Mouse (Mus musculus) hematopoietic stem cell, adult 5-6 weeks (primary cell): ENCODE data around the gene Gpc1. TPM values are rescaled to one million over a fixed set of nuclear protein-coding genes. Genes with fewer than 3 reads are reported as not detected.
A peak's percentile ranks its signal among the peaks of the same experiment; 100 is the strongest.

Experiments used
- ATAC-seq, 2 experiments: fragments of 125-278 bp in 1 of 2; replicated peaks in 1 of 2; 2 replicates each; pipeline ENCODE4 v1.8.0; 2016 to 2017; ENCODE audit warnings: inconsistent platforms in 2 of 2, mild to moderate bottlenecking in 2 of 2, moderate number of reproducible peaks in 2 of 2, low read depth in 1 of 2, moderate TSS enrichment in 1 of 2; ENCODE audit not compliant: low FRiP score in 2 of 2, poor library complexity in 2 of 2, severe bottlenecking in 2 of 2, insufficient read depth in 1 of 2, low TSS enrichment in 1 of 2
- total RNA-seq: library from RNA; stranded (forward); fragments of 172-1452, 232-1000 nt; gene quantifications from 2 replicates; pipeline ENCODE4 v1.2.3, GENCODE M21; 2017

Gpc1 gene
- total RNA-seq, 1 experiment from 2014 or later, result 1.9 TPM

- no peak for ATAC-seq
Measured at GRCm38 (mm10) chr1:92866170-92866569, 34.7 kb downstream of the Gpc1 start.

- no peak for ATAC-seq
Measured at GRCm38 (mm10) chr1:92869985-92870384, 38.5 kb downstream of the Gpc1 start.

GRCm38 (mm10) chr1:92872666-92873065 lies 41.2 kb downstream of the Gpc1 start:
- ATAC-seq, result no peak

- ATAC-seq, result no peak
Measured at GRCm38 (mm10) chr1:92874011-92874410, 42.6 kb downstream of the Gpc1 start.

- no peak for ATAC-seq
Measured at GRCm38 (mm10) chr1:92875360-92876111, 44.1 kb downstream of the Gpc1 start.

GRCm38 (mm10) chr1:92877431-92877978 lies 46.1 kb downstream of the Gpc1 start:
- ATAC-seq, result no peak

- ATAC-seq, result no peak
Measured at GRCm38 (mm10) chr1:92878066-92878741, 46.8 kb downstream of the Gpc1 start.

- ATAC-seq, result no peak
Measured at GRCm38 (mm10) chr1:92879266-92879665, 47.8 kb downstream of the Gpc1 start.

GRCm38 (mm10) chr1:92880101-92880500 lies 48.7 kb downstream of the Gpc1 start:
- ATAC-seq, result no peak

GRCm38 (mm10) chr1:92881982-92882381 lies 50.5 kb downstream of the Gpc1 start:
- ATAC-seq, result no peak

GRCm38 (mm10) chr1:92888901-92889655 lies 57.6 kb downstream of the Gpc1 start:
- ATAC-seq, result no peak

GRCm38 (mm10) chr1:92892791-92893190 lies 61.3 kb downstream of the Gpc1 start:
- no peak for ATAC-seq

GRCm38 (mm10) chr1:92893896-92894295 lies 62.5 kb downstream of the Gpc1 start:
- no peak for ATAC-seq

- peak; percentile 92 for ATAC-seq
Measured at GRCm38 (mm10) chr1:92895089-92895488, 63.6 kb downstream of the Gpc1 start.

- ATAC-seq, result no peak
Measured at GRCm38 (mm10) chr1:92902786-92903185, 71.3 kb downstream of the Gpc1 start, which contains the start of gene Ankmy1. TSS of gene Ankmy1 (minus strand) at chr1:92902906.

- no peak for ATAC-seq
Measured at GRCm38 (mm10) chr1:92903627-92904026, 72.2 kb downstream of the Gpc1 start.

GRCm38 (mm10) chr1:92905703-92906310 lies 74.4 kb downstream of the Gpc1 start:
- ATAC-seq, result no peak
